Mouse (Mus musculus) B cell, adult 2 months (primary cell): ENCODE results near the gene Pmepa1.

Source experiments
- DNase-seq, 2 experiments: peaks; one replicate each; pipeline ENCODE4 v3.0.0; 2022

The Pmepa1 gene

DNA sequence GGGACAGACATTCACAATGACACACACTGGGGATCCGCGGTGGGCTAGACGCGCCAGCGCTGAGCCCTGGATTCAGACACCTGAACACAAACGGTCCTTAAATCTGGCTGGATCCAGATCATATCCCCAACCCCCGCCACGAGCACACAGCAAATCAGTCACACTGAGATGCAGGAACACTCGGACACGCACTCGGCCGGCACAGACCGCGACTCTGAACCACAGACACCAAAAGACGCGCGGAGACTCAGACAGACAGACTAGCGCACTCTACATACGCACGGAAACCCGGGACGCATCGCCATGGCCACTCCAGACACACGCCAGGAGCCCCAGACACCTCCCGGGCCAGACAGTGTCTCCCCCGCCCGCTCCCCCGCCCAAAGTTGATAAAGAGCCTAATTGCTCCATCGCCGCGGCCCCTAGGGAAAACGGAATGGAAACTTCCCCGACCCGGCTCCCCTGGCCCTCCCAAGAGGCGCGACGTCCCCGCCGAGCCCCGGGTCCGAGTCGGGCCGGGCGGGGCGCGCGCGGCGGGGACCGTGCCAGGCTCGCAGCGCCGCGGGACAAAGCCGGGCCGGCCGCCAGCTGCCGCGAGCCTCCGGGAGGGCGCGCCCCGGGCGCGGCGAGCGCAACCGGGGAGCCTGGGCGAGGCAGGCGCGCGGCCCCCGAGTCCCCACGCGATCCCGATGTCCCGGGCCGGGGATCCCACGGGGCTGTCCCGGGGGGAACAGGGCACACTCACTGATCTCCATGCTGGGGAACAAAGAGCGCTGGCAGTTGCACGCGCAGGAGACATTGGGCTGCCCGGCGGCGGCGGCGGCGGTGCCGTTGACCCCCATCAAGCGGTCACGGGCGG, 761 bp downstream of the Pmepa1 start:
- DNase-seq: peak; percentile 42 to 50

DNA sequence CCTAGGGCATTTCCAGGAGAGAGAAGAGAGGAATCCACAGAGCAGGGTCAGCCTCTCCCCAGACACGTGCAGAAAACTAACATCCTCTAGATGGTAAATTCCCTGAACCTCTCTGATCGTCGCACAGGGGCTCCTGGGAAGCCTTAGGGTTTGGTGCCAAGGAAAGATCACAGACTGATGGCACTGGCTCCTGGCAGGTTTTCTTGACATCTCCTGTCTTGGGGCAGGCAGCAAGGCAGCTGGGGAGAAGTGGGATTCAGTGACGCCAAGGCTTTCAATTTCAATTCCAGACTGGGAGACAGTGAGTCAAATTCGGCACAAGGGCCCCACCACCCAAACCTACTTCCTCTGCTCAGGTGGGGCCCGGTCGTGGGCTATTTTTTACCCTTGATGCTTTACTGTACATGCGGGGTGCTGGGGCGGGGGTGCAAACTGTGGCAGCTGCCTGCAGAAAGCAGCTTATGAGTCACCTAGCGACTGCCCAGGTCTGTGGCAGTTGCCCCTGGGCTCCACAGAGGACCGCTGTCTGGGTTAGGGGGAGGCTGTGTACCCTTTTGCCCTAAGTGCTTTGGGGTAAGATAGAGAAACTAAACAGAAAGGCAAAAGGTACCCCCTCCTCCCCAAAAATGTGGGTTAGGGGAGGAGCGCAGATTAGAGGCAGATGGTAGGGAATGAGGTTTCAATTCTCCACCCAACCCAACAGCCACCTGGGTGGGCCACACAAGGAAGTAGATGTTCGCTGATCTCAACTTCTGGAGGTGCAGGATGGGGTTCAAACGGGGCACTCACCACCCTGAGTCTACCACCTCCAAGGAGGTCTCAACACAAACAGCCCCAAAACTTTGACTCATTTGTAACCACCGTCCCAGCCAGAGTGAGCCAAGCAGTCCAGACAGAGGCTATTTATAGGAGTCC, 1.6 kb downstream of the Pmepa1 start:
- DNase-seq: peak; percentile 46 to 49

DNA sequence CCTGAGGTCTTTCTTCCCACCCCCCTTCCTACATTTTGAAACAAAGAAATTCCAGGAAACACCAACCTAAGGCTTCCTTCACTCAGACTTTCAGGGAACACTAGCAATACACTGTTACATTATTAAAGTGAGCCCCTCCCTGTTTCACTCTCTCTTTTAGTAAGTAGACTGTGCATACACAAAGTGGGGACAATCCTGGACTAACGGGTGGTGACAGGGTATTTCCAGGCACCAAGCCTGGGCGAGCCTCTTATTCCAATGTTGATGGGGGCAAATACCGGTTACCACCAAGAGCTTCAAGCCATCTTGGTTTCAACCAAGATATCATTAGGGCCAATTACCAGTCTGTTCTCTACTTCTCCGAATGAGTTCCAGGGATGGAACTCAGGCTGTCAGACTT, 2.4 kb downstream of the Pmepa1 start:
- DNase-seq: no peak

GRCm38 (mm10) chr2:173272354-173272900, 3.9 kb downstream of the Pmepa1 start:
- DNase-seq: no peak

- DNase-seq: no peak
These were observed 4.8 kb downstream of the Pmepa1 start for GRCm38 (mm10) chr2:173271541-173271940.

GRCm38 (mm10) chr2:173270601-173271248, 5.6 kb downstream of the Pmepa1 start:
- no peak for DNase-seq

DNA sequence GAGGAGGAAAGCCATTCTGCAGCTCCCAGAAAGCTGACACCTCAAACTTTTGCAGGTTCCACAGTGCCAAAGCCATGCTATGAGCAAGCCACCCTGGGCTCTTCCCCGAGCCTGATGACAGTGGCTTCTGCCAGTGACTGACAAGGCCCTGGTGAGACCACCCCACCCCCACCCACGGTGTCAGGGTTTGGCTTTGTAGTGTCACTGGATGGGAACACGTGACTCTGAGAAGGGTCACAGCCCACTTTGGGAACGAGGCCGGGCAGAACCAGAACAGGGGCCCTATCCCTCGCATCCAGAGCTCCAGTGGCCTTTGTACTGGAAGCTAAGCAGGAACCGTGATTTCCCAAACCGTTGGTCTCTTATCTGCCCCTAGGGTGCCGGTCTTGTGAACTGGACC, 6.1 kb downstream of the Pmepa1 start:
- no peak for DNase-seq

GRCm38 (mm10) chr2:173267562-173267961, 8.8 kb downstream of the Pmepa1 start:
- no peak for DNase-seq

DNA sequence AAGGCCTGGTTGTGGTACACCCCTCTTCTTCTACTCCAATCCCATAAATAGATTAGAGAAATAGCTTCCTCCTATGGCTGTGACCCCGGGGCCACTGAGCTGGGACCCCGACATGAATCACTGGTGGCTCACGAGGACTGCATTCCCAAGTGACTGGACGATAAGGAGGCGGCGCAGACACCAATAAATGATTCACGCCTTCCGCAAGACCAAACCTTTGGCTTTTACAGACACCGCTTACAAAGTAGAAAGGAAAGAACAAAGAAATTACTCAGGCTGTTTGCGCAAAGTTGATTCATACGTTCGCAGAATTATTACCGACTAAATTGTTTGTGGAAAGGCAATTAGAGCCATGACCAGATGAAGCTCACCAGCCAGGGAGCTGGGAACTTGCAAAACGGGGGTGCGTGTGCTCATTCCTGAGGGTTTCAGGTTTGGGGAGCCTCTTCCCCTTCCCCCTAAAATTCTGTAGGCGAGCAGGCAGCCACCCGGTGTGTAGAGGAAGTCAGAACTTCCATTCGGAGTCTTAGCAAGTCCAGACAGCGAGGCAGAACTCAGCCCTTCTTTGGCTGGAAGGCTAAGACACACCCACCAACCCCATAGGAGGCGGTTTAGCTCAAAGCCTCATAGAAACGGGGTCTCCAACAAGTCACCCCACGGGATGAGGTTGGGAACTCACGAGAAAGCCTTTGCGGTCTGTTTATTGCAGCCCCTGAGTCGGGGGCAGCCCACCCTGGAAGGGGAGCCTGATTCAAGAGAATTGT, 9.8 kb downstream of the Pmepa1 start:
- no peak for DNase-seq

DNA sequence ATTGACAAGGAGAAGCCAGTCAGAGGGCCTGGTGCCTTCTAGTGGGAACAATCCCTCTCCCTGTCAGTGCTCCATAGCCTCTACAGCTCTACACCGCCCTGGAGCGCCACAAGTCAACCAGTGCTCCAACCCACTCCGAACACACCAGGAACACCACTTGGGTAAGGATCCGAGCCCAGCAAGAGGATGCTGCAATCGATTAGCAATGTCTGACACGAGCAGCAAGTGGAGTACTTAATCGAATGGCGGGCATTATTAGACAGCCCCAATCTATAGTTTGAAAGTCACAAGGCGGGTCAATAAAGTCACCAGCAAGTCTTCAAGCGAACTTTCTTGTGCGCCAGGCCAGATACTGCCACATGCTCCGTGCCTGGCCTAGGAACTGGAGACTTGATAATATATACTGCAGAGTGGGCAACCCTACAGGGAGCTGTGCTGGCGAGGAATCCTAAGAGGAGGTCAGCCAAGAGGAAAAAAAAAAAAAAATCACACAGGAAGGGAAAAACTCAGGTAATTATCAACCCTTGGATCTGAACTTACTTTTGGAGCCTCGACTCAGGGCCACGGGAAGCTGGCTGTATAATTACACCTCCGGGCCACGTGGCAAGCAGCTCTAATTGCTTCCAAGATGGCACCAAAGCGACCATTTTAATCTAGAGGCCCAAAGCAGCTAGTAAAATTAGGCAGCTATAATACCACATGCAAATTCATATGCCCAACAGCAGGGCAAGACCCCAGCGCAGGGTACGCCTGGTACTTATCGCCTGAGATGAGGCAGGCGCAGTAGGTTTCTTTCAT, 10.7 kb downstream of the Pmepa1 start:
- DNase-seq: no peak

DNA sequence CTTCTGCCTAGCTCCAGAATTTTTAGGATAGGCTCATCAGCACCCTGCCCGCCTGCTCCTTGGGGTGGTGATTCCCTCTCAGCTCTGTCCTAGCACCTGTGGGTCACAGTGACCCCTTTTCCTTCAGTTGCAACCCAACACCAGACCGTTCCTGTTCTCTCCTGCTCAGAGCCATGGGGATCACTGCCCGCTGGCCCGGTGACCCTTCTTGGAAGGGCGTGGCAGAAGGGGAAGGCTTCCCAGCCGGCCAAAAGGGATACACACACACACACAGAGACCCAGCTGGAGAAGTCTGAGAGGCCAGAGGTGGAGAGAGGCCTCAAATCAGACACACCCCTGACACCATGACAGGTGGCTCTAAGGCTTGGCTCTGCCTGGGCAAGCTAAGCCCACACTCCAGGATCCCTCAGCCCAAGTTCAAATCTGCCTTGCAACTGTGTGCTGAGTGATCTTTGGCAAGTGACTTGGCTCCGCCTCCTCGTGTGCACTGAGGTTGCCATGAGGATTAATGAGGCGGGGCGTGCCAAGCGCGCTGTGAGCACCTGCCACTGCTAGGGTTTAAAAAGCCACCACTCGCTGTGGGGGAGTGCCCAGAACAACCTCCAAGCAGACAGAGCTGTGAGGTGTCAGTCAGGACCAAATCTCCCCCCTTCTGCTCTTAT, 11.7 kb downstream of the Pmepa1 start:
- DNase-seq: peak; percentile 58 to 62

GRCm38 (mm10) chr2:173263636-173264330, 12.6 kb downstream of the Pmepa1 start:
- DNase-seq: peak; percentile 38 to 45

DNA sequence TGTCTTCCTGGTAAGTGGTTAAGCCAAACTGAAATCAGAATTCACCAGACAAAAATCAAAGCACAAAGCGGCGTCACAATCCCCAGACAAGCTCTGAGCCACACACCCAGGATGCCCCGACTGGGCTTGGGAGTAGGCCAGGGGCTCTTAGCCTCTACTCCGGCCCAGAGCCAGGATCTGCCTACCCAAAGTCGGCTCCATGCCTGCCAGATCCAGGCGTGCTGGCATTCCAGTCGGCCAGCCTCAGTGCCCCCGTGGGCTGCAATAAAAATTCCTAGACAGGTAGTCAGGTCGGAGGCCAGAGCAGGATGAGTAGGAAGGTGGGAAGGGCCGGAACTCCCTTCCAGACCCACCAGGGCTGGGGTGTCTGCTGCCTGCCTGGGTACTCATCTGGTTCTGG, 14.8 kb downstream of the Pmepa1 start:
- no peak for DNase-seq

GRCm38 (mm10) chr2:173258459-173259091, 17.8 kb downstream of the Pmepa1 start:
- no peak for DNase-seq

GRCm38 (mm10) chr2:173257610-173258009, 18.7 kb downstream of the Pmepa1 start:
- DNase-seq: no peak

GRCm38 (mm10) chr2:173256552-173256949, 19.8 kb downstream of the Pmepa1 start:
- DNase-seq: no peak

DNA sequence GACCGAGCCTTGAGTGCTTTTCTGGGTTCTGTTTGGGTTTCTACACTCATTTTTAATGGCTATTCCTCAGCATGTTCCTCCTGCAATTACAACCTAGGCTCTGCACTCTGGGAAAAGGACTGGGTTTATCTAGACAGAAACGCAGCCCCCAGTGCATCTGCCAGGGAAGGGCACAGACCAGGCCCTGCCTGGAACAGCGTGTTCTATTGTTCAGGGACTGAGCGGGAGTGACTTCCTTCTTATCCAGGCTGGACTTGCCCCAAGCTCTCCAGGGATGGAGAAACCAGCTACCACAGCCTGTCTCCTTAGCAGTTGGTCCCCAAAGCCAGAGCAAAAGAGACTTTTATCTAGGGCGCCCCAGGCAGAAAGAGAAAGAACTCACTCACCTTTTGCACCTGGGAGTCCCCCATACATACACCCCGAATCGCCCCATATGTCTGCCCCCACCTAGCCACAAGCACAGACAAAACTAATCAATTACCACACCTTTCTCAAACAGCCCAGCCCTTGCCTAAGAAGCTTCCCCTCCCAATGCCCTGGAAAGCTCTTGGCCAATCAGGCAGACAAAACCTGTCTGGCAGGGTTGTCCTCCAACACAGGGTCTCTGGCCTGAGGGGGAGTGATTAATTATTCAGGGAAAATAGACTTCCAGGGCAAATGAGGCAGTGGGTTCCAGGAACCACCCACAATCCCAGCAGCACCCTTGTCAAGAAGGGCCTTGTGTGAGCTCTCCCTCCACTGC, 20.4 kb downstream of the Pmepa1 start:
- DNase-seq: no peak

- DNase-seq: no peak
These were observed 22.3 kb downstream of the Pmepa1 start for GRCm38 (mm10) chr2:173253761-173254662.
